Mouse (Mus musculus): ENCODE results near the gene Runx2. TPM values are rescaled to one million over a fixed set of nuclear protein-coding genes. Genes with fewer than 3 reads are reported as not detected.

Runx2 gene
- polyA plus RNA-seq, 1 experiment, result 1.7 TPM

GRCm38 (mm10) chr17:44479918-44480317, 334.7 kb downstream of the Runx2 start:
- Histone ChIP-seq H3K4me3 (ENCODE audit: insufficient read depth, low read depth, low read length) (no peak overlapping the region), H3K27ac (ENCODE audit: insufficient read depth, low read depth, low read length) (no peak overlapping the region), H3K27me3 (replicated peaks; ENCODE audit: control insufficient read depth, insufficient read depth, low read length) (no peaks in the 10 kb centered on the region), H3K36me3 (ENCODE audit: control insufficient read depth, insufficient read depth, low read length) (no peaks in the 10 kb centered on the region), H3K4me1 (ENCODE audit: control insufficient read depth, insufficient read depth, low read length) (no peaks in the 10 kb centered on the region; the same call in 1 of the 2 replicates)
- 24% methylated on average over 5 of the region's 5 CpGs for WGBS
- peak; percentile 17 for DNase-seq
- TF ChIP-seq CTCF (conservative IDR thresholded peaks at IDR 0.05; ENCODE audit: insufficient read depth, insufficient read length, low read depth, low read length), result no peak
- no peak for TF ChIP-seq POLR2A (IDR thresholded peaks at IDR 0.05; ENCODE audit: low read depth, low read length)

GRCm38 (mm10) chr17:44479491-44479890, 335.1 kb downstream of the Runx2 start:
- WGBS, result 64% methylated on average over 4 of the region's 4 CpGs
- DNase-seq, result no peak
- Histone ChIP-seq H3K27me3 (replicated peaks; ENCODE audit: control insufficient read depth, insufficient read depth, low read length) (no peaks in the 10 kb centered on the region), H3K4me3 (ENCODE audit: insufficient read depth, low read depth, low read length) (no peak overlapping the region), H3K36me3 (ENCODE audit: control insufficient read depth, insufficient read depth, low read length) (no peaks in the 10 kb centered on the region), H3K27ac (ENCODE audit: insufficient read depth, low read depth, low read length) (no peak overlapping the region), H3K4me1 (ENCODE audit: control insufficient read depth, insufficient read depth, low read length) (no peaks in the 10 kb centered on the region; the same call in 1 of the 2 replicates)
- TF ChIP-seq POLR2A (IDR thresholded peaks at IDR 0.05; ENCODE audit: low read depth, low read length) (no peak), CTCF (conservative IDR thresholded peaks at IDR 0.05; ENCODE audit: insufficient read depth, insufficient read length, low read depth, low read length) (no peak)

DNA sequence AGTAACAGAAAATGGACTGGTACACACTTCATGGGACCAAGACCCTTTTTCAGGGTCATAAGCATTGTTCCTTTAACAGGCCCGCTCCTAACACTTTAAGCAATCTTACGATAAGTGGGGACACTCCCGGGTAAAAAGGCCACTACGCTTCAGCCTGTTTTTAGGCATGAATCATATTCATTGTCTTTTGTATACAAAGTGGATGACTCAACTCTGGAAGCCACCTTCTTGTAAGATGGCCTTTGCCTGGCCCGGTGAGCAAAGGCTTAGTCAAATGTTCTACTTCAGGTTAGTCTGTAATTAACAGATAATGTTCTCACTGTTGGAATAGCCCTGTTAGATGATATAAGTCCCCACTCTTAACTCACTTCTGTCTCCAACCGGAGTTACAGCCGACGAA, 338.7 kb downstream of the Runx2 start:
- Histone ChIP-seq H3K27ac (ENCODE audit: insufficient read depth, low read depth, low read length) (no peak overlapping the region), H3K4me3 (ENCODE audit: insufficient read depth, low read depth, low read length) (no peak overlapping the region), H3K27me3 (replicated peaks; ENCODE audit: control insufficient read depth, insufficient read depth, low read length) (no peaks in the 10 kb centered on the region), H3K36me3 (ENCODE audit: control insufficient read depth, insufficient read depth, low read length) (no peaks in the 10 kb centered on the region), H3K4me1 (ENCODE audit: control insufficient read depth, insufficient read depth, low read length) (no peaks in the 10 kb centered on the region; the same call in 1 of the 2 replicates)
- WGBS, result 93% methylated on average over 8 of the region's 8 CpGs
- no peak for TF ChIP-seq CTCF (conservative IDR thresholded peaks at IDR 0.05; ENCODE audit: insufficient read depth, insufficient read length, low read depth, low read length)
- TF ChIP-seq POLR2A (IDR thresholded peaks at IDR 0.05; ENCODE audit: low read depth, low read length), result no peak
- no peak for DNase-seq

DNA sequence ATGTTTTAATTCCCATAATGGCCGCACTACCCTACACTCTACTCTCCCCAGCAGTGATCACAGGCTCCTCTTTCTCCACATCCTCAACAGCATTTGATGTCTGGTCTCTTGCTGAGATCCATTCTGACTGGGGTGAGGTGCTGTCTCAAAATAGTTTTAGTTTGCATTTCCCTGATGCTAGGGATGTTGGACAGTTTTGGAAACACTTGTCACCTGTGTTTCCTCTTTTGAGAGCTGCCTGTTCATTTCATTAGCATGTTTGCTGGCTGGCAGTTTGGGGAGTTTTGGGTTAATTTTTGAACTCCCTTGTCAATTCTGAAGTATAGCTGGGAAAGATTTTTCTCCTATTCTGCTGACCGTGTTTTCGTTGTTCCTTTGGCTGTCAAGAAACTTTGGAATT, 340.3 kb downstream of the Runx2 start:
- no peak overlapping the region for H3K27ac ChIP-seq (ENCODE audit: insufficient read depth, low read depth, low read length)
- no peak for TF ChIP-seq POLR2A (IDR thresholded peaks at IDR 0.05; ENCODE audit: low read depth, low read length)
- TF ChIP-seq CTCF (conservative IDR thresholded peaks at IDR 0.05; ENCODE audit: insufficient read depth, insufficient read length, low read depth, low read length), result no peak
- no peaks in the 10 kb centered on the region for H3K27me3 ChIP-seq (replicated peaks; ENCODE audit: control insufficient read depth, insufficient read depth, low read length)
- 58% methylated on average over 3 of the region's 3 CpGs for WGBS
- no peak for DNase-seq
- no peaks in the 10 kb centered on the region for H3K4me1 ChIP-seq (ENCODE audit: control insufficient read depth, insufficient read depth, low read length)
- H3K36me3 ChIP-seq (ENCODE audit: control insufficient read depth, insufficient read depth, low read length), result no peaks in the 10 kb centered on the region
- no peak overlapping the region for H3K4me3 ChIP-seq (ENCODE audit: insufficient read depth, low read depth, low read length)

DNA sequence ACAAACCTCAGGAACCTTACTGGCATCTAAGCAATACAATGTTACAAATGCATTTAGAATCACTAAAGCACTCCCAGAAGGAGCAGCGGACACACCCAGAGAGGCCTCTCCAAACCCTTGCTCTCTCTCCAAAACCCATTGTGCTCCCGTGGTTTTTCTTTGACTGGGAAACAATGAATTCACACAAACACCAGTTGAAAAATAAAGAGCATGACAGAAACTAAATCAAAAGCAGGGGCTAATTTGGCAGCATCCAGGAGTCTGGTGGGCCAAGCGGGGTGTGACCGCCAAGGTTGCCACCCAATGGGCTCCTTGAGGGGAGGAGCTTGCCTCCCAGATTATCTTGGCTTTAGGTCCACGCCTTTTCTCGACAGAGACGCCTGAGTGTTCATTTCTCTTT, 341.9 kb downstream of the Runx2 start:
- TF ChIP-seq CTCF (conservative IDR thresholded peaks at IDR 0.05; ENCODE audit: insufficient read depth, insufficient read length, low read depth, low read length) (no peak), POLR2A (IDR thresholded peaks at IDR 0.05; ENCODE audit: low read depth, low read length) (no peak)
- Histone ChIP-seq H3K4me1 (ENCODE audit: control insufficient read depth, insufficient read depth, low read length) (no peaks in the 10 kb centered on the region), H3K4me3 (ENCODE audit: insufficient read depth, low read depth, low read length) (no peak overlapping the region), H3K36me3 (ENCODE audit: control insufficient read depth, insufficient read depth, low read length) (no peaks in the 10 kb centered on the region), H3K27me3 (replicated peaks; ENCODE audit: control insufficient read depth, insufficient read depth, low read length) (no peaks in the 10 kb centered on the region), H3K27ac (ENCODE audit: insufficient read depth, low read depth, low read length) (no peak overlapping the region)
- WGBS, result 84% methylated on average over 7 of the region's 7 CpGs
- no peak for DNase-seq

- Histone ChIP-seq H3K27ac (ENCODE audit: insufficient read depth, low read depth, low read length) (no peak overlapping the region), H3K4me1 (ENCODE audit: control insufficient read depth, insufficient read depth, low read length) (no peaks in the 10 kb centered on the region), H3K36me3 (ENCODE audit: control insufficient read depth, insufficient read depth, low read length) (no peaks in the 10 kb centered on the region), H3K27me3 (replicated peaks; ENCODE audit: control insufficient read depth, insufficient read depth, low read length) (no peaks in the 10 kb centered on the region), H3K4me3 (ENCODE audit: insufficient read depth, low read depth, low read length) (no peak overlapping the region)
- 63% methylated on average over 4 of the region's 4 CpGs for WGBS
- no peak for TF ChIP-seq POLR2A (IDR thresholded peaks at IDR 0.05; ENCODE audit: low read depth, low read length)
- no peak for TF ChIP-seq CTCF (conservative IDR thresholded peaks at IDR 0.05; ENCODE audit: insufficient read depth, insufficient read length, low read depth, low read length)
- DNase-seq, result no peak
Measured at GRCm38 (mm10) chr17:44463679-44464078, 350.9 kb downstream of the Runx2 start.

- TF ChIP-seq POLR2A (IDR thresholded peaks at IDR 0.05; ENCODE audit: low read depth, low read length), result no peak
- TF ChIP-seq CTCF (conservative IDR thresholded peaks at IDR 0.05; ENCODE audit: insufficient read depth, insufficient read length, low read depth, low read length), result no peak
- Histone ChIP-seq H3K4me1 (ENCODE audit: control insufficient read depth, insufficient read depth, low read length) (no peaks in the 10 kb centered on the region), H3K27ac (ENCODE audit: insufficient read depth, low read depth, low read length) (no peak overlapping the region), H3K27me3 (replicated peaks; ENCODE audit: control insufficient read depth, insufficient read depth, low read length) (no peaks in the 10 kb centered on the region), H3K4me3 (ENCODE audit: insufficient read depth, low read depth, low read length) (no peak overlapping the region), H3K36me3 (ENCODE audit: control insufficient read depth, insufficient read depth, low read length) (no peaks in the 10 kb centered on the region)
- 90% methylated on average over 6 of the region's 6 CpGs for WGBS
- DNase-seq, result no peak
Measured at GRCm38 (mm10) chr17:44460156-44460555, 354.4 kb downstream of the Runx2 start.
